Mouse (Mus musculus) lung, adult 2 months (tissue): ENCODE results near the gene Hkdc1.

Source experiments
- CTCF ChIP-seq: fragments of 200-500 bp; IDR thresholded peaks from 2 replicates; pipeline ENCODE4 v1.5.1; 2011; ENCODE audit warnings: mild to moderate bottlenecking, low read length, control low read depth; ENCODE audit not compliant: insufficient read depth
- POLR2A ChIP-seq: fragments of 200-500 bp; IDR thresholded peaks from 2 replicates; pipeline ENCODE4 v1.6.1; 2011; ENCODE audit warnings: low read depth, mild to moderate bottlenecking, control low read depth, low read length, borderline replicate concordance; ENCODE audit errors: extremely low read depth

GRCm38 (mm10) chr10:62336601-62337578 lies 85.4 kb downstream of the Hkdc1 start:
- TF ChIP-seq CTCF, result no peak
- TF ChIP-seq POLR2A, result no peak
